Mouse (Mus musculus) liver, adult 2 months (tissue): ENCODE measurements around the gene Vldlr. TPM values are rescaled to one million over a fixed set of nuclear protein-coding genes. Genes with fewer than 3 reads are reported as not detected.

Source experiments
- DNase-seq: peaks from one replicate; pipeline ENCODE4 v3.0.0-alpha.2; 2011; ENCODE audit warnings: low read depth, low spot score; ENCODE audit errors: extremely low read depth
- H3K27ac ChIP-seq: fragments of 200-500 bp; replicated peaks from 2 replicates; pipeline ENCODE4 v1.5.1; 2012; ENCODE audit warnings: low read depth, mild to moderate bottlenecking, control low read depth, inconsistent platforms, low read length; ENCODE audit not compliant: insufficient read depth
- H3K27me3 ChIP-seq: fragments of 200-500 bp; 2 replicates; pipeline ENCODE4 v1.6.1; 2012; ENCODE audit warnings: mild to moderate bottlenecking, moderate library complexity, low read length, inconsistent platforms; ENCODE audit not compliant: control insufficient read depth, insufficient read depth
- H3K36me3 ChIP-seq: fragments of 200-500 bp; 2 replicates; pipeline ENCODE4 v1.6.1; 2012; ENCODE audit warnings: low read length, inconsistent platforms; ENCODE audit not compliant: control insufficient read depth, insufficient read depth
- H3K4me1 ChIP-seq: fragments of 200-500 bp; 2 replicates; pipeline ENCODE4 v1.6.1; 2011; ENCODE audit warnings: low read length; ENCODE audit not compliant: control insufficient read depth, insufficient read depth
- H3K4me3 ChIP-seq: fragments of 200-500 bp; 2 replicates; pipeline ENCODE4 v1.5.1; 2011; ENCODE audit warnings: low read depth, mild to moderate bottlenecking, control low read depth, low read length, moderate library complexity; ENCODE audit not compliant: insufficient read depth
- H3K79me2 ChIP-seq: fragments of 200-500 bp; 2 replicates; pipeline ENCODE4 v1.6.1; 2012; ENCODE audit warnings: inconsistent platforms, mild to moderate bottlenecking, low read length, moderate library complexity; ENCODE audit not compliant: control insufficient read depth, insufficient read depth
- H3K9ac ChIP-seq: fragments of 200-500 bp; 2 replicates; pipeline ENCODE4 v1.6.1; 2012; ENCODE audit warnings: low read depth, mild to moderate bottlenecking, control low read depth, inconsistent platforms, low read length
- CTCF ChIP-seq: fragments of 200-500 bp; IDR thresholded peaks from 2 replicates; pipeline ENCODE4 v1.5.1; 2011; ENCODE audit warnings: low read depth, low read length, control low read depth
- POLR2A ChIP-seq: fragments of 200-500 bp; IDR thresholded peaks from 2 replicates; pipeline ENCODE4 v1.6.1; 2011; ENCODE audit warnings: low read length, control low read depth; ENCODE audit not compliant: insufficient read depth; ENCODE audit errors: extremely low read depth
- WGBS: fragments of 180-500 bp; shearing (Covaris S2); methylation state at CpG from one replicate; pipeline ENCODE4 v1.1.7; 2018; 5-methylcytosine and 5-hydroxymethylcytosine counted together
- polyA plus RNA-seq: library from polyadenylated mRNA; depleted of rRNA; stranded (reverse); fragments of >200 nt; gene quantifications from 2 replicates; pipeline ENCODE4 v1.2.3, GENCODE M21; 2012
- total RNA-seq: library from RNA; depleted of rRNA; stranded (reverse); fragments of >200 nt; gene quantifications from 2 replicates; pipeline ENCODE4 v1.2.3, GENCODE M21; 2014

Vldlr gene
- total and polyA plus RNA-seq, 2 experiments, result 3.8 to 5.2 TPM

DNA sequence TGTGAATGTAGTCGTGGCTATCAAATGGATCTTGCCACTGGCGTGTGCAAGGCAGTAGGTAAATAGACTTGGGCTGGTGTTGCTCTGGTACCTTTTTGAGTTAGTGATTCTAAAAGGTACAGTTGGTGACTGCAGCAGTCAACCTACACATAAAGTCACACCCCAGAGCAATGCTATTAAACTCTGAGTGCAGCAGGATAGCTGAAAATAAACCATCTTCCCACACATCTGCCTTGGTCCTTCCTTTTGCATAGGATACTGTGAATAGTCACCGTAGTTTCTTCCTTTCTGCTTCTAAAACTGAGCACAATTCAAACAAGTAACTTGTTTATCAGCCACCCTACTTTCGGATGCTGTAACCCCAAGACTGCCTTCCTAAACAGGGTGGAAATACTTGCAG is 23.6 kb downstream of the Vldlr start:
- no peak overlapping the region for H3K27ac ChIP-seq
- DNase-seq, result no peak
- no peak for TF ChIP-seq CTCF
- TF ChIP-seq POLR2A, result no peak
- H3K9ac ChIP-seq, result no peak overlapping the region
- no peaks in the 10 kb centered on the region for H3K36me3 ChIP-seq
- no peak overlapping the region for H3K4me3 ChIP-seq
- H3K79me2 ChIP-seq, result no peaks in the 10 kb centered on the region
- no peaks in the 10 kb centered on the region for H3K27me3 ChIP-seq
- no peaks in the 10 kb centered on the region; the same call in 1 of the 2 replicates for H3K4me1 ChIP-seq
- 95% methylated on average over 4 of the region's 4 CpGs for WGBS

DNA sequence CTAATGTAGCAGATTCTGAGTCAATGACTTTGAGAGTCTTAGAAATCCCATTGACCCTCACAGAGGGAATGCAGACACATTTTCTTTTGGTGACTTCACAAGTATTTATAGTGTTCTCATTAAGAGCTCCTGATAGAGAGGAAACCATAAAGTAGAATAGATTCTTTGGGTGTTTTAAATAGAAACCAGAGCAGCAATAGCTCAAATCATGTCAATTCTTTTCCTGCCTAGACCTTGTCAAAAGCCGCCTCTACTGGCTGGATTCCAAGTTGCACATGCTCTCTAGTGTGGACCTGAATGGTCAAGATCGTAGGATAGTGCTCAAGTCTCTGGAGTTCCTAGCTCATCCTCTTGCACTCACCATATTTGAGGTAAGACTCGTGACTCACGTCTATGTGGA is 27.2 kb downstream of the Vldlr start:
- 86% methylated on average over 4 of the region's 4 CpGs for WGBS
- Histone ChIP-seq H3K9ac (no peak overlapping the region), H3K4me1 (no peaks in the 10 kb centered on the region), H3K4me3 (no peak overlapping the region), H3K36me3 (no peaks in the 10 kb centered on the region; the same call in 1 of the 2 replicates), H3K27ac (no peak overlapping the region), H3K27me3 (no peaks in the 10 kb centered on the region), H3K79me2 (no peaks in the 10 kb centered on the region)
- TF ChIP-seq POLR2A (no peak), CTCF (no peak)
- DNase-seq, result no peak

DNA sequence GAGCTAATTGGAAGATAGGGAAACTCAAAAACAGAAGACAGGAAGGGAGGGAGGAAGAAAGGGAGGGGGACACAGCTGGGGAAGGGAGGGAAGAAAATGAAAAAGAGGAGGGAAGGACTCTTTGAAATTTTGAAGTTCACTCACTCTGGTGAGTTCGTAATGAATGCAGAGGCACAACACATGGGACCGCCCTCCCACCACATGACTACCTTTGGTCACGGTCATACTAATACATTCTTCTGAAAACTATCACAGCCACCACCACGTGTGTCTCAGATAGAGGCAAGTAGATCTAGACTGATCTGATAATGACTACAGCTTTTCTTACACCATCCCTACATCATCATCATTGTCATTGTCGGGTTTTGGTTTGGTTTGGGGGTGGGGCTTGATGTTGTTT is 38.5 kb downstream of the Vldlr start:
- H3K4me3 ChIP-seq, result no peak overlapping the region
- H3K79me2 ChIP-seq, result no peaks in the 10 kb centered on the region
- H3K27me3 ChIP-seq, result no peaks in the 10 kb centered on the region
- H3K9ac ChIP-seq, result no peak overlapping the region
- no peak overlapping the region for H3K27ac ChIP-seq
- H3K4me1 ChIP-seq, result no peaks in the 10 kb centered on the region
- TF ChIP-seq POLR2A (no peak), CTCF (no peak)
- WGBS, result 93% methylated on average over 5 of the region's 5 CpGs
- DNase-seq, result no peak
- no peaks in the 10 kb centered on the region for H3K36me3 ChIP-seq

DNA sequence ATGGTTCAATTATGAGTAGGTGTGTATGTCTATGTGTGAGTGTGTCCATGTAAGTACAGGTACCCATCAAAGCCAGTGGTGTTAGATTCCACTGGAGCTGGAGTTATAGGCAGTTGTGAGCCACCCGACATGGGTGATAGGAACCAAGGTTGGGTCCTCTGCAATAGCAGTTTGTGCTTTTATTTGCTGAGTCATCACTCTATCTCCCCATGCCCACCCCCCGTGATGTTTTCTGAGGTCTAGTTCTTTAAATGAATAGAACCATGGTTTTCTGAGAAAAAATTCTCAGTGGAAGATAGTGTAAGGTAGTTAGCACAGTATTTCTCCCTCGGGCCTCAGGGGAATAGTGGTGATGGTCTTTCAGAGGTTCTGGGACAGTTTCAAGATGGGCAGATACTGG is 39.4 kb downstream of the Vldlr start:
- Histone ChIP-seq H3K79me2 (no peaks in the 10 kb centered on the region), H3K27me3 (no peaks in the 10 kb centered on the region), H3K36me3 (no peaks in the 10 kb centered on the region), H3K4me1 (no peaks in the 10 kb centered on the region), H3K4me3 (no peak overlapping the region), H3K9ac (no peak overlapping the region), H3K27ac (no peak overlapping the region)
- WGBS, result 88% methylated on average over 3 of the region's 3 CpGs
- DNase-seq, result no peak
- TF ChIP-seq CTCF, result no peak
- TF ChIP-seq POLR2A, result no peak

DNA sequence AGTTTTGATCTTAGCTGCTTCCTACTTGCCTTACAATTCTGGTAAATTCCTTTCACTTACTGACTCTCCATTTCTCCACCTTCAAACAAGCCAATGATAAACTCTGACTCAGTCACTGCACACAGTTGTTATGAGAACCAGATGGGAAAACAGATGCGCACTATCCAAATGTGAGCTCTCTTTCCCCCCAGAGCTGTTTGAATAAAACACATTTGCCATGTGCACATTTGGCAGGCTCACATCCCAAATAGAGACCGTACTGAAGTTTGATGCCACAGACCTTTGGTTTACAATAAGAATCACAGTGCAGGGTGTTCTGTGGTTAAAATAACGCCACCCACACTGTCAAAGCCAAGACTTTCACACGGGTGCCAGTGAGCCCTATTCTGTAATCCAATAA is 43.8 kb downstream of the Vldlr start:
- H3K4me3 ChIP-seq, result no peak overlapping the region
- DNase-seq, result no peak
- TF ChIP-seq POLR2A, result no peak
- TF ChIP-seq CTCF, result no peak
- no peaks in the 10 kb centered on the region for H3K36me3 ChIP-seq
- H3K9ac ChIP-seq, result no peak overlapping the region
- no peak overlapping the region for H3K27ac ChIP-seq
- no peaks in the 10 kb centered on the region for H3K79me2 ChIP-seq
- H3K4me1 ChIP-seq, result no peaks in the 10 kb centered on the region
- no peaks in the 10 kb centered on the region for H3K27me3 ChIP-seq
- WGBS, result 89% methylated on average over 4 of the region's 4 CpGs

DNA sequence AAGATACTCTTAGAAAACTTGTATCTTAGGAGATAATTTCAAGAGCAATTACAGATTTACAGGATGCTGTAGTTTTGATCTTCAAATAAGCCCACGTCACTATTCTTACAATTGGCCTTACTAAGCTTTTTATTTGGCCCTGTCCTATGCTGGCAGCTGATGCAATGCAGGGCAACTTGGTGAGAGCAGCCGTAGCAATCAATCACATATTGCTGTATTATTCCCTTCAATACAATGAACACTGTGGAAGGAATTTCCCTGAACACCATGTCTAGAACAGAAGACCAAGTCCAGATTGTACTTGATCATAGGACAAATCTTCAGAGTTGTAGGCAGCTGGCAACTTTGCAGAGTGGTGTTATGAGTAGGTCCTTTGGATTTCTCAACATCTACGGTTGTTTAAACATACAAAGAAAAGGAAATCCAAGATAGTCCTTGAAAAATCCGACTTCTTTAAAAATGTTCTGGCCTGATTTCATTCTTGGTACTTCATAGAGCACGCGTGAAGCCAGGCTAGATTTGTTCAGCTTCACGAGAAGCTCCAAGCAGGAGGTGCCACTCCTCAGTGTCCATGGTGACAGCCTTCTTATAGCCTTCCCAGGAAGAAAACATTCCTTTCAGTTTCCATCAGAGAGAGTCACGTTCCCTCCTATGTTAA is 44.5 kb downstream of the Vldlr start:
- no peak for DNase-seq

More for the DNA sequence above, 44.5 kb downstream of the Vldlr start:
- Histone ChIP-seq H3K9ac (no peak overlapping the region), H3K27ac (no peak overlapping the region), H3K27me3 (no peaks in the 10 kb centered on the region), H3K36me3 (no peaks in the 10 kb centered on the region), H3K79me2 (no peaks in the 10 kb centered on the region), H3K4me1 (no peaks in the 10 kb centered on the region), H3K4me3 (no peak overlapping the region)
- TF ChIP-seq POLR2A, result no peak
- 86% methylated on average over 8 of the region's 8 CpGs for WGBS
